Mouse (Mus musculus) hindbrain, embryonic 15.5 days (tissue): ENCODE data around the gene Atp5j2. TPM values are rescaled to one million over a fixed set of nuclear protein-coding genes. Genes with fewer than 3 reads are reported as not detected.
"Not testable (repeated sequence)": the region's sequence is repeated elsewhere in the genome, so short reads cannot be mapped to it uniquely, and the experiment has no call there.

Experiments
- ATAC-seq: fragments of 200-750 bp; cut with Nextera tagmentation; 2 replicates; pipeline ENCODE4 v1.8.0; 2017; ENCODE audit warnings: low read depth, moderate number of reproducible peaks, moderate TSS enrichment; ENCODE audit not compliant: low FRiP score
- H3K27ac ChIP-seq: fragments of 300-500 bp; sonication (generic); replicated peaks from 2 replicates; pipeline ENCODE4 v1.5.1; 2015; ENCODE audit warnings: mild to moderate bottlenecking, inconsistent platforms
- H3K27me3 ChIP-seq: fragments of 300-500 bp; sonication (generic); 2 replicates; pipeline ENCODE4 v1.6.1; 2015; ENCODE audit warnings: control low read depth, inconsistent platforms
- H3K36me3 ChIP-seq: fragments of 300-500 bp; sonication (generic); 2 replicates; pipeline ENCODE4 v1.6.1; 2015; ENCODE audit warnings: control low read depth, inconsistent platforms
- H3K4me1 ChIP-seq: fragments of 300-500 bp; sonication (generic); replicated peaks from 2 replicates; pipeline ENCODE4 v1.6.1; 2015; ENCODE audit warnings: control low read depth, inconsistent platforms
- H3K4me2 ChIP-seq: fragments of 300-500 bp; sonication (generic); 2 replicates; pipeline ENCODE4 v1.6.1; 2015; ENCODE audit warnings: moderate library complexity, mild to moderate bottlenecking, inconsistent platforms
- H3K4me3 ChIP-seq: fragments of 300-500 bp; sonication (generic); 2 replicates; pipeline ENCODE4 v1.5.1; 2015; ENCODE audit warnings: mild to moderate bottlenecking, inconsistent platforms
- H3K9ac ChIP-seq: fragments of 300-500 bp; sonication (generic); 2 replicates; pipeline ENCODE4 v1.6.1; 2015; ENCODE audit warnings: inconsistent platforms
- H3K9me3 ChIP-seq: fragments of 300-500 bp; sonication (generic); 2 replicates; pipeline ENCODE4 v1.6.1; 2016; ENCODE audit warnings: control low read depth, inconsistent platforms
- WGBS: fragments of 180-500 bp; shearing (Covaris S2); methylation state at CpG from one replicate; pipeline ENCODE4 v1.1.7; 2015; 5-methylcytosine and 5-hydroxymethylcytosine counted together
- polyA plus RNA-seq: library from polyadenylated mRNA; unstranded; fragments of >200 nt; fragmentation: Nextera tagmentation; extraction: Ambion mirVana; gene quantifications from 2 replicates; pipeline ENCODE4 v1.2.1, GENCODE M21; 2015

Atp5j2 gene
- polyA plus RNA-seq, 1 experiment from 2014 or later, result 716 TPM

- no peaks in the 10 kb centered on the region for H3K4me1 ChIP-seq
- H3K27me3 ChIP-seq, result no peaks in the 10 kb centered on the region
- no peak overlapping the region for H3K4me2 ChIP-seq
- 90% methylated on average over 6 of the region's 6 CpGs for whole genome bisulfite sequencing
- peaks cover 48% of the 10 kb centered on the region for H3K36me3 ChIP-seq
- H3K27ac ChIP-seq, result no peak overlapping the region
- ATAC-seq, result no peak
- no peaks in the 10 kb centered on the region for H3K9me3 ChIP-seq
- H3K4me3 ChIP-seq, result no peak overlapping the region
- no peak overlapping the region for H3K9ac ChIP-seq
Observed at GRCm38 (mm10) chr5:145217746-145218145, 25.9 kb upstream of the Atp5j2 start.

DNA sequence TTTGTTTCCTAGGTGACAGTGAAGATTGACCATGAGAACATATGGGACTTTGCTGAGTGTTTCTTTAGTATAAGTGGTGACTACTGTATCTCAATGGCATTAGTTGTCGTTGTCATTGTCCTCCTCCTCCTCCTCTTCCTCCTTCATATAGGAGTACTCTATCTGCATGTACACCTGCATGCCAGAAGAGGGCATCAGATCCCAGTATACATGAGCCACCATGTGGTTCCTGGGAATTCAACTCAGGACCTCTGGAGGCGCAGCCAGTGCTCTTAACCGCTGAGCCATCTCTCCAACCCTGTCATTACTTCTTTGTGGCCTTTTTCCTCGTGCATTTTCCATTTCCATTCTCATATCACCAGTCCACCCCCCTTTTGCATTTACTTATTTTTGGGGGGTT lies 22.8 kb upstream of the Atp5j2 start:
- H3K36me3 ChIP-seq, result peaks cover 43% of the 10 kb centered on the region
- H3K4me3 ChIP-seq, result no peak overlapping the region
- no peaks in the 10 kb centered on the region for H3K27me3 ChIP-seq
- no peaks in the 10 kb centered on the region for H3K4me1 ChIP-seq
- no peak overlapping the region for H3K27ac ChIP-seq
- H3K4me2 ChIP-seq, result no peak overlapping the region
- H3K9me3 ChIP-seq, result no peaks in the 10 kb centered on the region
- no peak overlapping the region for H3K9ac ChIP-seq
- no peak for ATAC-seq
- 71% methylated on average over 4 of the region's 4 CpGs for WGBS

- Histone ChIP-seq H3K9me3 (no peaks in the 10 kb centered on the region), H3K4me3 (no peak overlapping the region), H3K9ac (no peak overlapping the region), H3K27me3 (no peaks in the 10 kb centered on the region), H3K36me3 (peaks cover 37% of the 10 kb centered on the region), H3K4me2 (no peak overlapping the region), H3K27ac (no peak overlapping the region), H3K4me1 (no peaks in the 10 kb centered on the region)
- 94% methylated on average over 3 of the region's 3 CpGs for WGBS
- ATAC-seq, result no peak
Observed at GRCm38 (mm10) chr5:145213505-145213904, 21.6 kb upstream of the Atp5j2 start.

DNA sequence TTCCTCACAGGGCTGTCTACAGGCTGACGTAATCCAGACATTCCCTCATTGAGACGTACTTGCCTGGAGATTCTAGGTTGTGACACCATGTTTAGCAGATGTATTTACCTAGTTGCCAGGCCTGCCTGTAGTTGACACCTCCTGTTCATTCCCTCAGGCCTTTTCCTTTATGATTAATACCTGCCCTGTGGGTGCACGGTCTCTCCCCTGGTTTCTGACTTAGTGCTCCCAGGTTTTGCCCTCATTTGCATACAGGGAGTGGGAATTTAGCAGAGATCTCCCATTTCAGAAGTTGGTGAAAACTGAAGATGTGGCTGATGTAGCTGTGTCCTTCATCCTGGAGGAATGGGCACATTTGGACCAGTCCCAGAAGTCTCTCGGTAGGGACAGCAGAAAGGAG lies 20.4 kb upstream of the Atp5j2 start:
- no peak for ATAC-seq

GRCm38 (mm10) chr5:145211340-145211739 lies 19.5 kb upstream of the Atp5j2 start:
- no peaks in the 10 kb centered on the region for H3K9me3 ChIP-seq
- H3K27me3 ChIP-seq, result no peaks in the 10 kb centered on the region
- no peak overlapping the region for H3K27ac ChIP-seq
- WGBS, result 97% methylated on average over 4 of the region's 4 CpGs
- ATAC-seq, result no peak
- H3K36me3 ChIP-seq, result peaks cover 30% of the 10 kb centered on the region
- H3K4me2 ChIP-seq, result no peak overlapping the region
- no peak overlapping the region for H3K4me3 ChIP-seq
- no peaks in the 10 kb centered on the region; the same call in 1 of the 2 replicates for H3K4me1 ChIP-seq
- H3K9ac ChIP-seq, result no peak overlapping the region

More for the DNA sequence above, 20.4 kb upstream of the Atp5j2 start:
- WGBS, result 94% methylated on average over 4 of the region's 4 CpGs
- Histone ChIP-seq H3K27me3 (no peaks in the 10 kb centered on the region), H3K4me2 (no peak overlapping the region), H3K36me3 (peaks cover 30% of the 10 kb centered on the region), H3K4me1 (no peaks in the 10 kb centered on the region), H3K9ac (no peak overlapping the region), H3K27ac (no peak overlapping the region), H3K9me3 (no peaks in the 10 kb centered on the region), H3K4me3 (no peak overlapping the region)

- H3K27ac ChIP-seq, H3K4me3 ChIP-seq, H3K9ac ChIP-seq, H3K27me3 ChIP-seq, H3K9me3 ChIP-seq, H3K4me2 ChIP-seq, ATAC-seq: not testable (repeated sequence)
- 52% methylated on average over 11 of the region's 11 CpGs for WGBS
- H3K36me3 ChIP-seq, result peaks cover 23% of the 10 kb centered on the region
- H3K4me1 ChIP-seq, result peaks cover 13% of the 10 kb centered on the region
Observed at GRCm38 (mm10) chr5:145208391-145208790, 16.5 kb upstream of the Atp5j2 start.

- Histone ChIP-seq H3K4me2 (no peak overlapping the region), H3K27ac (no peak overlapping the region), H3K4me3 (no peak overlapping the region), H3K36me3 (peaks cover 21% of the 10 kb centered on the region), H3K9ac (no peak overlapping the region), H3K9me3 (no peaks in the 10 kb centered on the region), H3K4me1 (peaks cover 13% of the 10 kb centered on the region), H3K27me3 (no peaks in the 10 kb centered on the region)
- 90% methylated on average over 6 of the region's 6 CpGs for WGBS
- no peak for ATAC-seq
Observed at GRCm38 (mm10) chr5:145207954-145208353, 16.1 kb upstream of the Atp5j2 start.

- Histone ChIP-seq H3K27me3 (no peaks in the 10 kb centered on the region), H3K27ac (no peak overlapping the region), H3K9me3 (no peaks in the 10 kb centered on the region), H3K9ac (no peak overlapping the region), H3K4me1 (peaks cover 13% of the 10 kb centered on the region), H3K36me3 (peaks cover 18% of the 10 kb centered on the region), H3K4me2 (no peak overlapping the region), H3K4me3 (no peak overlapping the region)
- WGBS, result 97% methylated on average over 6 of the region's 6 CpGs
- no peak for ATAC-seq
Observed at GRCm38 (mm10) chr5:145207385-145207784, 15.5 kb upstream of the Atp5j2 start.

DNA sequence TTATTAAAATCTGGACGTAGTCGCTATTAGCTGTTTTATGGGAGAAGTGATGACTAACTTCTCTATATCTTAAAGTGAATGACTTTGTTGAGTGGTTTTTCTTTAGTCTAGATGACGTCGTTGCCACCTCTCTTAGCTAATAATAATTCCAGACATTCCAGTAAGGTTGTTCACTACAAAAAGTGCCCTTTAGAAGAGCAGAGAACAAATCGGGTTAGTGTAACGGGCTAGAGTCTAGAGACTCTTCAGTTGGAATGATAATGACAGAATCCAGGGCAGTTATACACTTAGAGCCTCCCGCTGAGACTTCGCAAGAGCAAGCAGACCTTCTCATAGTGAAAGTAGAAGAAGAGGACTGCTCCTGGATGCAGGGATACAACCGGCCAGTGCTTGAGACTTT lies 13.2 kb upstream of the Atp5j2 start:
- ATAC-seq, result no peak
- Histone ChIP-seq H3K4me1 (peaks cover 25% of the 10 kb centered on the region), H3K9me3 (no peaks in the 10 kb centered on the region), H3K9ac (peak overlapping the region; percentile 49), H3K36me3 (peaks cover 4% of the 10 kb centered on the region; the same call in 1 of the 2 replicates), H3K4me2 (peak overlapping the region; percentile 63), H3K4me3 (peak overlapping the region; percentile 52), H3K27me3 (no peaks in the 10 kb centered on the region), H3K27ac (no peak overlapping the region)
- WGBS, result 25% methylated on average over 9 of the region's 9 CpGs

- H3K4me1 ChIP-seq, result peaks cover 30% of the 10 kb centered on the region
- ATAC-seq, result peak; percentile 95
- peak within 1 kb of the TSS; percentile 52 for H3K4me3 ChIP-seq
- peaks cover 4% of the 10 kb centered on the region; the same call in 1 of the 2 replicates for H3K36me3 ChIP-seq
- WGBS, result under 1% methylated on average over 22 of the region's 22 CpGs
- peak within 1 kb of the TSS; percentile 63 for H3K4me2 ChIP-seq
- no peaks in the 10 kb centered on the region for H3K9me3 ChIP-seq
- H3K27ac ChIP-seq, result peak within 1 kb of the TSS; percentile 87
- H3K27me3 ChIP-seq, result no peaks in the 10 kb centered on the region
- H3K9ac ChIP-seq, result peak within 1 kb of the TSS; percentile 49
Observed at GRCm38 (mm10) chr5:145203936-145204691, 12.3 kb upstream of the Atp5j2 start, which contains the start of gene Zkscan5. TSS of gene Zkscan5 (plus strand) at chr5:145204562.

DNA sequence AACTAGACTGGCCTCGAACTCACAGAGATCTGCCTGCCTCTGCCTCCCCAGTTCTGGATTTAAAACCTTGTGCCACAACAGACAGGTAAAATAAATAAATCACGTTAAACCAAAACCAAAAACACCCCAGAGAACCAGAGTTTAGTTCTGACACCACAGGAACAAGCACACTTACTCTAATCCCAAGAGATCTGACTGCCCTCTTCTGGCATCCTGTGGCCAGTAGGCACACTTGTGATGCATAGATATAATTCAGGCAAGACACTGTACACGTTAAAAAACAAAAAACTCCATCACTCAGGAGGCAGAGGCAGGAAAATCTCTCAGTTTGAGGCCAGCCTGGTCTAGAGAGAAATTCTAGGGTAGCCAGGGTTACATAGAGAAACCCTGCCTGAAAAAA lies 10.6 kb upstream of the Atp5j2 start:
- H3K27me3 ChIP-seq, result no peaks in the 10 kb centered on the region
- 41% methylated on average over 3 of the region's 3 CpGs for WGBS

GRCm38 (mm10) chr5:145201321-145201991 lies 9.6 kb upstream of the Atp5j2 start, which contains the start of gene Zkscan14:
TSS of gene Zkscan14 (minus strand) at chr5:145201868.
- no peaks in the 10 kb centered on the region for H3K27me3 ChIP-seq
- H3K9ac ChIP-seq, result peak within 1 kb of the TSS; percentile 78
- peak within 1 kb of the TSS; percentile 93 for H3K4me3 ChIP-seq
- peaks cover 30% of the 10 kb centered on the region for H3K4me1 ChIP-seq
- H3K27ac ChIP-seq, result peak within 1 kb of the TSS; percentile 76
- H3K9me3 ChIP-seq, result no peaks in the 10 kb centered on the region
- H3K36me3 ChIP-seq, result peaks cover 6% of the 10 kb centered on the region; the same call in 1 of the 2 replicates
- ATAC-seq, result peak; percentile 21
- 2% methylated on average over 37 of the region's 37 CpGs for WGBS
- H3K4me2 ChIP-seq, result peak within 1 kb of the TSS; percentile 99

More for the DNA sequence above, 10.6 kb upstream of the Atp5j2 start:
- Histone ChIP-seq H3K4me2 (no peak overlapping the region), H3K4me1 (peaks cover 30% of the 10 kb centered on the region), H3K9ac (no peak overlapping the region), H3K36me3 (peaks cover 3% of the 10 kb centered on the region; the same call in 1 of the 2 replicates), H3K27ac (no peak overlapping the region), H3K4me3 (no peak overlapping the region), H3K9me3 (no peaks in the 10 kb centered on the region)
- ATAC-seq, result no peak
